Mouse (Mus musculus) ES-Bruce4 (cell line): Measurements from ENCODE around the gene Ttc39a.

Experiments
- CTCF ChIP-seq: IDR thresholded peaks from one replicate; pipeline ENCODE4 v1.8.1; 2011; ENCODE audit warnings: low read depth, low read length
- EP300 ChIP-seq: IDR thresholded peaks from 2 replicates; pipeline ENCODE4 v1.6.1; 2011; ENCODE audit warnings: low read depth, low read length; ENCODE audit not compliant: insufficient read depth
- POLR2A ChIP-seq: IDR thresholded peaks from one replicate; pipeline ENCODE4 v1.8.1; 2011; ENCODE audit warnings: low read length; ENCODE audit not compliant: insufficient read depth

DNA sequence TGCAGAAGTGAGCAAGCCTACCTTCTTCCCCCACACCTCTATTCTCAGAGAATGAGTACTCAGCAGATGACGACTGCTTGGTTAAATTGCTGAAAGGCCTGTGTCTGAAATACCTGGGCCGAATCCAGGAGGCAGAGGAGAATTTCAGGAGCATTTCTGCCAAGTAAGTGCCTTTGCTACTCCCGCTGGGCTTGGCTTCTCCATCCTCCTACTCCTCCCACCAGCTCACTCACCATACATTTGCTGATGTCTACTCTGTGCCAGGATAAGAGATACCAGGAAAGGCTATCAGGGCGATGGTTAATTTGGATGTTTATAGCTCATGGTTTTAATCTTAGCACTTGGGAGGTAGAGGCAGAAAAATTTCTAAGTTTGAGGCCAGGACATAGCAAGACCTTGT is 36.2 kb downstream of the Ttc39a start:
- TF ChIP-seq EP300 (no peak), CTCF (no peak), POLR2A (no peak)
